In the genomic region with DNA sequence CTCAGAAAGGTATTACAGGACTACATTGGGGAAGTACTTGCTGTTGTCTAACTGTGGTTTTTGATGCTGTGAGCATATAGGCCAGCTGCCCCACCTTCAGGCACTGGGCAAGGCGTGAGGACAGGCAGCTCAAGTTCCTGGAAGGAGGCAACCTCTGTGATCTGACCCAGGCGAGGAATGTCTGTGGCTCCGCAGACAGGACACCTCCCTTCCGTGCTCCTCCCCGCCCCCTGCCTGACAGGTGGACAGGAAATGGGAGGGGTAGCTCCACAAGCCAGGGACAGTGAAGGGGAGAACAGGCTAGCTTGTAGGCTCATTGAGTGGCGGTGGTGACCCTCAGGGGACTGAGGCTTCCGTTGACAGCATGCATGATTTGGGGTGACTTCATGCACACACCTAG, we compare ENCODE assay signal across 10 mouse cellular contexts. TPM values are rescaled to one million over a fixed set of nuclear protein-coding genes. Genes with fewer than 3 reads are reported as not detected.
DNase-seq lines count a peak whose midpoint lies in the region; ATAC-seq and TF ChIP-seq lines count a peak whose summit lies in the region.
"Had no signal": no experiment of that assay in that cellular context is flagged by ENCODE, and none has a peak within 500 bp of the region (broad histone marks: within the 10 kb centered on the region; RNA-seq: fewer than 3 reads in every experiment).

No protein-coding gene starts in this region.

- peak overlapping the region; percentile 30 for H3K4me2 ChIP-seq in kidney, embryonic 15.5 days
- H3K4me2 ChIP-seq: forebrain, embryonic 15.5 days had no signal

- WGBS in kidney, embryonic 15.5 days = 12% methylated on average over 7 of the region's 7 CpGs

- H3K9me3 ChIP-seq in kidney, embryonic 15.5 days (replicated peaks) = no peaks in the 10 kb centered on the region
- H3K9me3 ChIP-seq in ES-Bruce4 (replicated peaks; ENCODE audit: control insufficient read depth, insufficient read depth, low read length, poor library complexity, severe bottlenecking) = no peaks in the 10 kb centered on the region
- H3K9me3 ChIP-seq: forebrain, embryonic 15.5 days had no signal

- no peak for TF ChIP-seq POLR2A in ES-Bruce4 (IDR thresholded peaks at IDR 0.05; ENCODE audit: insufficient read depth, low read length)

- H3K4me3 ChIP-seq in kidney, embryonic 15.5 days (replicated peaks) = no peak overlapping the region
- H3K4me3 ChIP-seq in ES-Bruce4 (ENCODE audit: low read depth, low read length) = no peak overlapping the region
- H3K4me3 ChIP-seq: forebrain, embryonic 15.5 days had no signal

- H3K36me3 ChIP-seq in kidney, embryonic 15.5 days = peaks cover 7% of the 10 kb centered on the region; the same call in 1 of the 2 replicates
- no peaks in the 10 kb centered on the region for H3K36me3 ChIP-seq in ES-Bruce4 (ENCODE audit: control insufficient read depth, insufficient read depth, low read length, poor library complexity, severe bottlenecking)
- H3K36me3 ChIP-seq: forebrain, embryonic 15.5 days had no signal

- peak; percentile 63 for ATAC-seq in kidney, embryonic 15.5 days (replicated peaks; ENCODE audit: low FRiP score)

- peaks cover 21% of the 10 kb centered on the region for H3K27me3 ChIP-seq in kidney, embryonic 15.5 days
- H3K27me3 ChIP-seq in ES-Bruce4 (ENCODE audit: control insufficient read depth, insufficient read depth, low read length, poor library complexity, severe bottlenecking) = no peaks in the 10 kb centered on the region
- H3K27me3 ChIP-seq: forebrain, embryonic 15.5 days had no signal

- H3K4me1 ChIP-seq in kidney, embryonic 15.5 days = peaks cover 75% of the 10 kb centered on the region
- peaks cover 3% of the 10 kb centered on the region for H3K4me1 ChIP-seq in ES-Bruce4 (ENCODE audit: control insufficient read depth, insufficient read depth, low read length)

- peak overlapping the region; percentile 91 for H3K27ac ChIP-seq in kidney, embryonic 15.5 days
- no peak overlapping the region for H3K27ac ChIP-seq in ES-Bruce4 (ENCODE audit: insufficient read depth, low read length)
- H3K27ac ChIP-seq: forebrain, embryonic 15.5 days; liver, embryonic 14.5 days had no signal

- TF ChIP-seq EP300 in ES-Bruce4 (IDR thresholded peaks at IDR 0.05; ENCODE audit: insufficient read depth, low read depth, low read length) = peak; percentile 81

- 0 out of 2 replicates have a peak overlapping the region, but pooled peaks have one; percentile 1 for H3K9ac ChIP-seq in kidney, embryonic 15.5 days
- no peak overlapping the region for H3K9ac ChIP-seq in ES-Bruce4 (ENCODE audit: low read depth, poor library complexity, severe bottlenecking)
- H3K9ac ChIP-seq: forebrain, embryonic 15.5 days; liver, embryonic 14.5 days had no signal

- DNase-seq in kidney, adult 9 months = no peak
- peak; percentile 69 for DNase-seq in R1 (ENCODE audit: low read depth, low spot score)
- DNase-seq in kidney, postnatal 14 days = peak; percentile 44
- DNase-seq in embryo, embryonic 10 days (ENCODE audit: low spot score) = no peak
- no peak for DNase-seq in spleen, adult 18-20 months
- DNase-seq: right cerebral cortex, postnatal 25 days had no signal

- TF ChIP-seq CTCF in ES-Bruce4 (IDR thresholded peaks at IDR 0.05; ENCODE audit: low read depth, low read length) = no peak

RNA-seq across cellular contexts. Expression of gene Enho, which starts 24.4 kb away (rescaled TPM):
- 19.1 and 22.6 TPM in 2 replicates for polyA plus RNA-seq in kidney, embryonic 15.5 days (2015; fragmentation: Nextera tagmentation; extraction: Ambion mirVana)
- 5.3 and 5.4 TPM in 2 replicates for polyA plus RNA-seq in ES-Bruce4 (2011; ENCODE audit: insufficient read depth, insufficient read length, low read depth, missing spikeins)

RNA-seq across cellular contexts. Expression of gene Cntfr, which starts 32.4 kb away (rescaled TPM):
- polyA plus RNA-seq in kidney, embryonic 15.5 days (2015; fragmentation: Nextera tagmentation; extraction: Ambion mirVana) = 19.8 and 22.1 TPM in 2 replicates
- 23.9 and 27.1 TPM in 2 replicates for polyA plus RNA-seq in ES-Bruce4 (2011; ENCODE audit: insufficient read depth, insufficient read length, low read depth, missing spikeins)

RNA-seq across cellular contexts. Expression of gene Il11ra1, which starts 35.3 kb away (rescaled TPM):
- polyA plus RNA-seq in kidney, embryonic 15.5 days (2015; fragmentation: Nextera tagmentation; extraction: Ambion mirVana) = 137 and 157 TPM in 2 replicates
- polyA plus RNA-seq in ES-Bruce4 (2011; ENCODE audit: insufficient read depth, insufficient read length, low read depth, missing spikeins) = 4.5 and 4.7 TPM in 2 replicates

RNA-seq across cellular contexts. Expression of gene Rpp25l, which starts 48.8 kb away (rescaled TPM):
- 76.2 and 83.6 TPM in 2 replicates for polyA plus RNA-seq in kidney, embryonic 15.5 days (2015; fragmentation: Nextera tagmentation; extraction: Ambion mirVana)
- polyA plus RNA-seq in ES-Bruce4 (2011; ENCODE audit: insufficient read depth, insufficient read length, low read depth, missing spikeins) = 23.5 and 23.8 TPM in 2 replicates

RNA-seq across cellular contexts. Expression of gene Dctn3, which starts 58.4 kb away (rescaled TPM):
- 128 and 132 TPM in 2 replicates for polyA plus RNA-seq in kidney, embryonic 15.5 days (2015; fragmentation: Nextera tagmentation; extraction: Ambion mirVana)
- polyA plus RNA-seq in ES-Bruce4 (2011; ENCODE audit: insufficient read depth, insufficient read length, low read depth, missing spikeins) = 65.1 and 67.6 TPM in 2 replicates

Comparison
In these comparisons a context has a peak if more than half of its experiments do, and no peak if none do; other contexts are left out.
1. DNase-seq: peak in R1 (single experiment) and kidney, postnatal 14 days (single experiment); none in kidney, adult 9 months (single experiment), embryo, embryonic 10 days (single experiment) and spleen, adult 18-20 months (0 of 2).
2. RNA of gene Il11ra1, which starts 35.3 kb away (polyA plus RNA-seq): 137 to 157 TPM in kidney, embryonic 15.5 days; 4.5 to 4.7 TPM in ES-Bruce4; every median in the first group is over 10 times any median in the second.